Mouse (Mus musculus) cortical plate, adult 2 months (tissue): ENCODE measurements around the gene C3.

Experiments
- CTCF ChIP-seq: fragments of 200-500 bp; IDR thresholded peaks from 2 replicates; pipeline ENCODE4 v1.5.1; 2011; ENCODE audit warnings: mild to moderate bottlenecking, control low read depth, low read length; ENCODE audit not compliant: insufficient read depth; ENCODE audit errors: extremely low read depth
- POLR2A ChIP-seq: fragments of 200-500 bp; IDR thresholded peaks from 2 replicates; pipeline ENCODE4 v1.6.1; 2011; ENCODE audit warnings: mild to moderate bottlenecking, low read length, control low read depth; ENCODE audit not compliant: insufficient read depth; ENCODE audit errors: extremely low read depth

- TF ChIP-seq POLR2A, result no peak
- TF ChIP-seq CTCF, result no peak
Observed at GRCm38 (mm10) chr17:57234254-57234928, 6.5 kb upstream of the C3 start.
